Mouse (Mus musculus) small intestine, adult 2 months (tissue): ENCODE data around the gene Tle3. TPM values are rescaled to one million over a fixed set of nuclear protein-coding genes. Genes with fewer than 3 reads are reported as not detected.

ENCODE experiments used
- H3K27ac ChIP-seq: fragments of 200-500 bp; 2 replicates; pipeline ENCODE4 v1.5.1; 2012; ENCODE audit warnings: low read depth, low read length, control low read depth, inconsistent platforms; ENCODE audit not compliant: insufficient read depth
- H3K27me3 ChIP-seq: fragments of 200-500 bp; 2 replicates; pipeline ENCODE4 v1.6.1; 2012; ENCODE audit warnings: mild to moderate bottlenecking, moderate library complexity, low read length, inconsistent platforms; ENCODE audit not compliant: control insufficient read depth, insufficient read depth
- H3K36me3 ChIP-seq: fragments of 200-500 bp; 2 replicates; pipeline ENCODE4 v1.6.1; 2012; ENCODE audit warnings: mild to moderate bottlenecking, low read length, control low read depth, inconsistent platforms; ENCODE audit not compliant: control insufficient read depth, insufficient read depth
- H3K4me1 ChIP-seq: fragments of 200-500 bp; 2 replicates; pipeline ENCODE4 v1.6.1; 2012; ENCODE audit warnings: low read length, inconsistent platforms, mixed read lengths; ENCODE audit not compliant: control insufficient read depth, insufficient read depth, insufficient read length
- H3K4me3 ChIP-seq: fragments of 200-500 bp; 2 replicates; pipeline ENCODE4 v1.5.1; 2012; ENCODE audit warnings: low read depth, mild to moderate bottlenecking, control low read depth, inconsistent platforms, low read length, moderate library complexity
- CTCF ChIP-seq: fragments of 200-500 bp; IDR thresholded peaks from 2 replicates; pipeline ENCODE4 v1.5.1; 2012; ENCODE audit warnings: low read depth, mild to moderate bottlenecking, control low read depth, inconsistent platforms, low read length, moderate library complexity, mixed read lengths; ENCODE audit not compliant: insufficient replicate concordance, insufficient read length; ENCODE audit errors: extremely low read depth
- POLR2A ChIP-seq: fragments of 200-500 bp; IDR thresholded peaks from 2 replicates; pipeline ENCODE4 v1.6.1; 2012; ENCODE audit warnings: low read depth, mild to moderate bottlenecking, control low read depth, inconsistent platforms, low read length, moderate library complexity
- WGBS: fragments of 180-500 bp; shearing (Covaris S2); methylation state at CpG from one replicate; pipeline ENCODE4 v1.1.7; 2018; 5-methylcytosine and 5-hydroxymethylcytosine counted together
- polyA plus RNA-seq: library from polyadenylated mRNA; depleted of rRNA; stranded (reverse); fragments of >200 nt; gene quantifications from 2 replicates; pipeline ENCODE4 v1.2.3, GENCODE M21; 2012

Gene Tle3
- polyA plus RNA-seq, 1 experiment: 136 TPM

DNA sequence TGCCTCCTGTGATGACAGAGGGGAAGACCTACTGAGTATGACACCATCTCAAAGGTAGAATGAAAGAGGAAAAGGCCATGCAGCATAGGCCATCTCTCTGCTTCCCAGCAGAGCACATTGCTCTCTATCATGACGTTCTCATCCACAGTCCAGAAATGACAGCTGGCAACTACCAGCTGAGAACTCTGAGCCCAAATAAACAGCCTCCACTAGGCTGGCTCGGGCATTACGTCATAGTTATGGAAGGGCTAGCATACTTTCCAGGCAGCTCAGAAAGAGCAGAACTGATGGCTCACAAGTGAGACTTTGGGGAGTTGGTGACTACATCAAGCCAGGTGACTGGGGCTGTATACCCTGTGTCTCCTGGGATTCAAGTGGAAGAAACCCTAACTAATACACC is 49.5 kb downstream of the Tle3 start:
- no peaks in the 10 kb centered on the region for H3K27me3 ChIP-seq
- WGBS: 35% methylated on average over 3 of the region's 3 CpGs
- H3K36me3 ChIP-seq: peaks cover 16% of the 10 kb centered on the region
- peak overlapping the region; percentile 62 for H3K27ac ChIP-seq
- TF ChIP-seq CTCF (no peak), POLR2A (no peak)
- no peak overlapping the region for H3K4me3 ChIP-seq
- peaks cover 14% of the 10 kb centered on the region; the same call in 1 of the 2 replicates for H3K4me1 ChIP-seq

DNA sequence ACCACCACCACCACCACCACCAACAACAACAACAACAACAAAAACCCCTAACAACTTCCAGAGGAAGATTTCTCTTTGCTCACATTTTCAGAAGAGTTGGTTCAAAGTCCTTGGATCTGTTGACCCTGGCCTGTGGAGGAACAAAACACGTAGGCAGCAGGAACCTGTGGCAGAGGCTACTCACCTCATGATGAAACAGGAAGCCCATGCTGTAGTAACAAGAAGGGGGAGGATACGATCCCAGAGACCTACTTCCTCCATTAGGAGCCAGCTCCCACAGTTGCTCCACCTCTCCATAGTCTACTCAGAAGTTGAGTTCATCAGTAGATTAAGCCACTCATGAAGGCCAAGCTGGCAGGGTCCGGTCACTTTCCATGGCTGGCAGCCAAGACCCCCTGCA is 52.1 kb downstream of the Tle3 start:
- H3K4me1 ChIP-seq: peaks cover 18% of the 10 kb centered on the region; the same call in 1 of the 2 replicates
- H3K36me3 ChIP-seq: no peaks in the 10 kb centered on the region
- no peaks in the 10 kb centered on the region for H3K27me3 ChIP-seq
- WGBS: 67% methylated on average over 3 of the region's 3 CpGs
- no peak overlapping the region for H3K4me3 ChIP-seq
- H3K27ac ChIP-seq: no peak overlapping the region
- TF ChIP-seq POLR2A (no peak), CTCF (no peak)

DNA sequence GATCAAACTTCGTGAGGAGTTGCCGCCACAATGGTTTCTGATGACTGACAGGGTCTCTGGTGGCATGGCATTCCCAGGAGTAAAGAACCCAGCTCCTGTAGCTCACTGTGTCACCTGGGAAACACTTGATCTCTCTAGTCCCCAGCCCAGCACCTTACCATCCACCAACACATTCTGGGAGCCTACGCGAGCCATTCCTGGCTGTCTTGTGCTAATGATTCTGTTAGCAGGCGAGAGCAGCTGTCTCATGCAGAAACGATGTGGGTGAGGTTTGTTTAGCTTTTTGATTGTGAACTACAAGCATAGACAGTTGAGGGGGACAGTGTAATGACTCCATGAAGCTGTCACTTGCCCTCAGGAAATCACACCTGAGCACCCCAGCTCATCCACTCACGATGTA is 54.3 kb downstream of the Tle3 start:
- WGBS: 77% methylated on average over 7 of the region's 7 CpGs
- no peak for TF ChIP-seq CTCF
- no peak for TF ChIP-seq POLR2A
- Histone ChIP-seq H3K27me3 (no peaks in the 10 kb centered on the region), H3K4me3 (no peak overlapping the region), H3K4me1 (peaks cover 19% of the 10 kb centered on the region; the same call in 1 of the 2 replicates), H3K36me3 (no peaks in the 10 kb centered on the region), H3K27ac (no peak overlapping the region)

DNA sequence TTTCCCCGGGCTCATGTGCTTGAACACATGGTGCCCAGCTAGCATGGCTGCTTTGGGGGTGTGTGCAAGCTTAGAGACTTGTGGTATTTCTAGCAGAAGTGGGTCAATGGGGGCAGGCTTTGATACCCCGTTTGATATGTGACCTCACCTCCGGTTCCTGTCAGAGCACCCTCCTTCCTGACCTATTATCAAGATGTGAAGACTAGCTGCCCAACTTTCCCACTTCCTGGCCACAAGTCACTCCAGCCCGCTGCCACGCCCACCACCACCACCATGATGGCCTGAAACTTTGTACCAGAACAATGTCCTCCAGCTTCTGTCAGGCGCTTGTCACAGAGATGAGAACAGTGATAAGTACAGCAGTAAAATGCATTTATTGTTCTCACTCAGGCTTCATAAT is 54.9 kb downstream of the Tle3 start:
- Histone ChIP-seq H3K27ac (no peak overlapping the region), H3K36me3 (no peaks in the 10 kb centered on the region), H3K27me3 (no peaks in the 10 kb centered on the region), H3K4me1 (peaks cover 18% of the 10 kb centered on the region), H3K4me3 (no peak overlapping the region)
- TF ChIP-seq CTCF: no peak
- no peak for TF ChIP-seq POLR2A
- WGBS: 38% methylated on average over 6 of the region's 6 CpGs

DNA sequence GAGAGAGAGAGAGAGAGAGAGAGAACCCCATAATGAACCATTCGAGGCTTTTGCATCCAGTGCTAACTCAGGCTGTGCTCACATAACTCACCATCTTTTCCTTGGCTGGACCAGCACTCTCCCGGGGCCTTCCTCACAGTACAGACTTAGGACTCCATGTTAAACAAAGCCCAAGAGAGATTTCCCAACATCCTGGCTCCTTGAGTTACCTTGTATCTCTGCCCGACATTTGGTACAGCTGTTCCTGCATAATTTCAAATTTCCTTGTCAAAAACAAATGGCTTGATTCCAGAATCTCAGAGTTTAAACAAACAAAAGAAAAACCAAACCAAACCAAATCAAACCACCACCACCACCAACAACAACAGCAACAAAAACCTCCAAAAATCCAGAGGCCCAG is 55.7 kb downstream of the Tle3 start:
- TF ChIP-seq POLR2A (no peak), CTCF (no peak)
- Histone ChIP-seq H3K36me3 (no peaks in the 10 kb centered on the region), H3K27me3 (no peaks in the 10 kb centered on the region), H3K4me1 (peaks cover 19% of the 10 kb centered on the region), H3K4me3 (no peak overlapping the region), H3K27ac (no peak overlapping the region)
- 71% methylated on average over 3 of the region's 3 CpGs for WGBS

DNA sequence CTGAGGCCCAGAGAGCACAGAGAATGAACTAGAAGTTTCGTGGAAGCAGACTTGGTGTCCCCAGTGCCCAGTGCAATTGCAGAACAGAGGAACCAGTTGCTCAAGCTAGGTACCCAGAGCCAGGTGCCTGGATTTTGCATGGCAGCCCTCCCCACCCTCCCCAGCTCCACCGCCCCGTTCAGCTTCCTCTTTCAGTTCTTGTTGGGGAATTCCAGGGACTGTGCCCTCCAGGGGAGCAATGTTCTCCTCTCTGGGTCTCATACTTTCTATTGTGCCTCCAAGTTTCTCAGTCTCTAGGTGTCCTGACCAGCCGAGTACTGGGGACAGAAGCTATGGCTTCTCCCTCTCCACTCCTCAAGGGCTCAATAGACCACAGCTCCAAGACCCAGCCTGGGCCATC is 59.7 kb downstream of the Tle3 start:
- H3K4me1 ChIP-seq: peaks cover 10% of the 10 kb centered on the region
- no peak overlapping the region for H3K27ac ChIP-seq
- TF ChIP-seq POLR2A (no peak), CTCF (no peak)
- H3K4me3 ChIP-seq: no peak overlapping the region
- WGBS: 66% methylated on average over 4 of the region's 4 CpGs
- no peaks in the 10 kb centered on the region for H3K27me3 ChIP-seq
- H3K36me3 ChIP-seq: no peaks in the 10 kb centered on the region

DNA sequence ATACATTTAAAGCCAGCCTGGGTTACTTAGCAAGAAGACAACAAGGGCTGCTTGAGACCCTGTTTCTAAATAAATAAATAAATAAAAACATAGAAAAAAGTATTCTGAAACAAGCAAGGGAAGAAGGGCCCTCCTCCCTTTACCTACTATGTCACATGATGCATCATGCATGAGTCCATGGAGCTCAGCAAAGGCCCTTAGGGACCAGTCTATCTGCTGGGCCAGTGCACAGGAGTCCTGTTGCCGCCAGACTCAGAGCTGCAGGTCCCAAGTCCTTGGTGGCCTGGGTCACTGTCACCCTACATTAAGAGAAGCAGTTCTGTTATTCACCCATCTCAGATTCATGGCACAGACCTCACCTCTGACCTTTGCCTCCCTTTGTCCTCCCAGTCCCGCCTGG is 61.0 kb downstream of the Tle3 start:
- Histone ChIP-seq H3K27me3 (no peaks in the 10 kb centered on the region), H3K36me3 (no peaks in the 10 kb centered on the region), H3K4me1 (peaks cover 9% of the 10 kb centered on the region), H3K27ac (no peak overlapping the region), H3K4me3 (no peak overlapping the region)
- WGBS: 86% methylated on average over 2 of the region's 2 CpGs
- no peak for TF ChIP-seq CTCF
- TF ChIP-seq POLR2A: no peak

DNA sequence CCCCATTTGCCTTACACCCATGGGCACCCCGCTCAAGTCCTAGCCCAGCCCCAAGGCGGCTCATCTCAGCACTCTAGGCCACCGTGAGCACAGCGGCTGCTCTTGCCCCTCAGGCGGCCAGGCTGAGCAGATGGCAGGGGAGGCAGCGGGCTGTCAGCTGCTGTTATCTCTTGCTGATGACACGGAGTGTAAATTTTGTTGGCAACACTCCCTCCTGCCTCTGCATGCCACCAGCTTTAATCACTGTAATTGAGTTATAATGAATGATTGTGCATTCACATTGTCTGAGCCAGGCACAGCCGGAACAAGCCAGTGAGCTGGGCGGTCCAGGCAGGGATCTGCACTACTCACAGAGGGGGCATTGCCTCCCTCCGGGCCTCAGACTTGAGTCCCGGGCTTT is 61.9 kb downstream of the Tle3 start:
- WGBS: 59% methylated on average over 11 of the region's 11 CpGs
- Histone ChIP-seq H3K4me1 (peaks cover 9% of the 10 kb centered on the region), H3K27me3 (no peaks in the 10 kb centered on the region), H3K27ac (no peak overlapping the region), H3K4me3 (no peak overlapping the region), H3K36me3 (no peaks in the 10 kb centered on the region)
- TF ChIP-seq CTCF: no peak
- no peak for TF ChIP-seq POLR2A
